15 mouse cellular contexts compared by ENCODE assay signal in the genomic region with DNA sequence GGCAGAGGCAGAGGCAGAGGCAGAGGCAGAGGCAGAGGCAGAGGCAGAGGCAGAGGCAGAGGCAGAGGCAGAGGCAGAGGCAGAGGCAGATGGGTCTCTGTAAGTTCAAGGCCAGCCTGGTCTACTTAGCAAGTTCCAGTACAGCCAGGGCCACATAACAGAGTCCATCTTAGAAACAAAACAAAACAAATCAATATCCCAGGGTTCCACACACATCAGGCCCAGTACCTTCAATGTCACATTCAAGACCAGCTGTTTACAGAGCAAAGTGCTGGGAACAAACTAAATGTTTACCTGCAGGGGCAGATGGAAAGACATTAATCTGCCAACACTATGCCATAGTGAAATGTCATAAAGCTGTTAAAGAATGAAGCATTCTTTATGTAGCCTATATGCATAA.
"Had no signal": no experiment of that assay in that cellular context is flagged by ENCODE, and none has a peak within 500 bp of the region (broad histone marks: within the 10 kb centered on the region; RNA-seq: fewer than 3 reads in every experiment).

No protein-coding gene starts in this region.

- H3K4me1 ChIP-seq: neural tube, embryonic 15.5 days; stomach, embryonic 15.5 days had no signal

- H3K36me3 ChIP-seq: neural tube, embryonic 15.5 days; stomach, embryonic 15.5 days had no signal

- H3K4me3 ChIP-seq: neural tube, embryonic 15.5 days; stomach, embryonic 15.5 days had no signal

- H3K4me2 ChIP-seq: neural tube, embryonic 15.5 days; stomach, embryonic 15.5 days had no signal

- H3K9ac ChIP-seq: neural tube, embryonic 15.5 days; stomach, embryonic 15.5 days had no signal

- H3K27ac ChIP-seq: neural tube, embryonic 15.5 days; stomach, embryonic 15.5 days; stomach, postnatal 0 days had no signal

- H3K27me3 ChIP-seq: neural tube, embryonic 15.5 days; stomach, embryonic 15.5 days had no signal

- DNase-seq: retina, postnatal 1 day; right cerebral cortex, adult 18-20 months; right cerebral cortex, postnatal 14 days; right cerebral cortex, postnatal 25 days; right cerebral cortex, postnatal 4 days; spleen, adult 18-20 months; thymus, adult 18-20 months; thymus, adult 2 months; thymus, postnatal 14 days; thymus, postnatal 25 days; thymus, postnatal 36 days; thymus, postnatal 4 days had no signal

- H3K9me3 ChIP-seq: neural tube, embryonic 15.5 days; stomach, embryonic 15.5 days had no signal
